Mouse (Mus musculus) liver, postnatal 0 days (tissue): Measurements from ENCODE around the gene Daxx.
"Not testable (repeated sequence)": the region's sequence is repeated elsewhere in the genome, so short reads cannot be mapped to it uniquely, and the experiment has no call there.

Experiments used
- CTCF ChIP-seq: sonication (generic); IDR thresholded peaks from 2 replicates; pipeline ENCODE4 v1.5.1; 2016; ENCODE audit warnings: antibody characterized with exemption, low read depth
- EP300 ChIP-seq: IDR thresholded peaks from 2 replicates; pipeline ENCODE4 v1.6.1; 2016; ENCODE audit warnings: antibody characterized with exemption, low read depth, mild to moderate bottlenecking

GRCm38 (mm10) chr17:33889941-33890532 is 19.2 kb upstream of the Daxx start:
- not testable (repeated sequence) for TF ChIP-seq EP300, CTCF
